Mouse (Mus musculus) midbrain, postnatal 0 days (tissue): ENCODE measurements around the gene Wdr62. TPM values are rescaled to one million over a fixed set of nuclear protein-coding genes. Genes with fewer than 3 reads are reported as not detected.

Experiments used
- ATAC-seq: fragments of 200-750 bp; cut with Nextera tagmentation; 2 replicates; pipeline ENCODE4 v1.8.0; 2017; ENCODE audit warnings: moderate number of reproducible peaks, mild to moderate bottlenecking, moderate TSS enrichment, moderate library complexity; ENCODE audit not compliant: low FRiP score
- DNase-seq: peaks from one replicate; pipeline ENCODE4 v3.0.0-alpha.2; 2015; ENCODE audit warnings: low spot score
- H3K27ac ChIP-seq: fragments of 300-500 bp; sonication (generic); 2 replicates; pipeline ENCODE4 v1.5.1; 2014; ENCODE audit warnings: low read depth, mild to moderate bottlenecking, low read length, mixed read lengths
- H3K27me3 ChIP-seq: fragments of 300-500 bp; sonication (generic); 2 replicates; pipeline ENCODE4 v1.6.1; 2014; ENCODE audit warnings: low read length, control low read depth, mixed read lengths; ENCODE audit not compliant: insufficient read depth
- H3K36me3 ChIP-seq: fragments of 300-500 bp; sonication (generic); 2 replicates; pipeline ENCODE4 v1.6.1; 2014; ENCODE audit warnings: low read length, control low read depth, mixed read lengths; ENCODE audit not compliant: insufficient read depth
- H3K4me1 ChIP-seq: fragments of 300-500 bp; sonication (generic); 2 replicates; pipeline ENCODE4 v1.6.1; 2014; ENCODE audit warnings: mild to moderate bottlenecking, control low read depth, antibody characterized with exemption, low read length, mixed read lengths; ENCODE audit not compliant: insufficient read depth
- H3K4me2 ChIP-seq: fragments of 300-500 bp; sonication (generic); 2 replicates; pipeline ENCODE4 v1.6.1; 2014; ENCODE audit warnings: low read depth, mild to moderate bottlenecking, low read length, mixed read lengths; ENCODE audit not compliant: poor library complexity, severe bottlenecking
- H3K4me3 ChIP-seq: fragments of 300-500 bp; sonication (generic); 2 replicates; pipeline ENCODE4 v1.5.1; 2014; ENCODE audit warnings: low read depth, mild to moderate bottlenecking, low read length, moderate library complexity
- H3K9ac ChIP-seq: fragments of 300-500 bp; sonication (generic); replicated peaks from 2 replicates; pipeline ENCODE4 v1.6.1; 2014; ENCODE audit warnings: mild to moderate bottlenecking, low read length, moderate library complexity, mixed read lengths; ENCODE audit not compliant: poor library complexity, severe bottlenecking
- H3K9me3 ChIP-seq: fragments of 300-500 bp; sonication (generic); 2 replicates; pipeline ENCODE4 v1.6.1; 2016; ENCODE audit warnings: low read length, control low read depth
- CTCF ChIP-seq: IDR thresholded peaks from 2 replicates; pipeline ENCODE4 v1.5.1; 2016; ENCODE audit warnings: antibody characterized with exemption, mild to moderate bottlenecking
- WGBS: fragments of 180-500 bp; shearing (Covaris S2); extraction: QIAGEN DNeasy Blood & Tissue Kit; methylation state at CpG from one replicate; pipeline ENCODE4 v1.1.7; 2014; 5-methylcytosine and 5-hydroxymethylcytosine counted together
- polyA plus RNA-seq: library from polyadenylated mRNA; unstranded; fragments of >200 nt; fragmentation: Nextera tagmentation; extraction: Ambion mirVana; gene quantifications from 2 replicates; pipeline ENCODE4 v1.2.1, GENCODE M21; 2015
- total RNA-seq: library from RNA; depleted of rRNA; stranded (reverse); fragments of >200 nt; gene quantifications from 2 replicates; pipeline ENCODE4 v1.2.3, GENCODE M21; 2014; rRNA removed

Gene Wdr62
- total and polyA plus RNA-seq, 2 experiments from 2014 or later, result 1.7 to 4.1 TPM

- DNase-seq (no peak), ATAC-seq (no peak)
- H3K9ac ChIP-seq, result no peak overlapping the region
- TF ChIP-seq CTCF, result no peak
- no peak overlapping the region for H3K27ac ChIP-seq
- WGBS, result 90% methylated on average over 12 of the region's 12 CpGs
- no peak overlapping the region for H3K4me3 ChIP-seq
- no peaks in the 10 kb centered on the region for H3K9me3 ChIP-seq
- H3K36me3 ChIP-seq, result peaks cover 35% of the 10 kb centered on the region
- peaks cover 6% of the 10 kb centered on the region; the same call in 1 of the 2 replicates for H3K4me1 ChIP-seq
- H3K27me3 ChIP-seq, result no peaks in the 10 kb centered on the region
- H3K4me2 ChIP-seq, result no peak overlapping the region
Measured at GRCm38 (mm10) chr7:30192088-30192487, 88.1 kb downstream of the Wdr62 start.

Other genes with a start within 250 kb of the Wdr62 start
- gene Zfp14, start 229.0 kb downstream of the Wdr62 start, total RNA-seq, result 13.0 and 16.5 TPM in 2 replicates
- 5.8 and 8.7 TPM in 2 replicates for gene Zfp14, start 229.0 kb downstream of the Wdr62 start, polyA plus RNA-seq
- 5.3 and 6.4 TPM in 2 replicates for gene Zfp82, start 207.5 kb downstream of the Wdr62 start, total RNA-seq
- gene Zfp82, start 207.5 kb downstream of the Wdr62 start, polyA plus RNA-seq, result 5.4 and 6.4 TPM in 2 replicates
- gene Gm26920, start 190.0 kb downstream of the Wdr62 start, total RNA-seq, result not detected in 2 replicates
- 0.63 and 1.3 TPM in 2 replicates for gene Gm26920, start 190.0 kb downstream of the Wdr62 start, polyA plus RNA-seq
- gene Zfp566, start 189.9 kb downstream of the Wdr62 start, total RNA-seq, result 0.93 and 3.8 TPM in 2 replicates
- gene Zfp566, start 189.9 kb downstream of the Wdr62 start, polyA plus RNA-seq, result 16.2 and 18.0 TPM in 2 replicates
- 39.4 and 47.4 TPM in 2 replicates for gene Zfp260, start 185.6 kb downstream of the Wdr62 start, total RNA-seq
- gene Zfp260, start 185.6 kb downstream of the Wdr62 start, polyA plus RNA-seq, result 43.6 and 44.4 TPM in 2 replicates
- gene Zfp382, start 158.5 kb downstream of the Wdr62 start, total RNA-seq, result 23.0 and 24.7 TPM in 2 replicates
- 14.5 and 14.7 TPM in 2 replicates for gene Zfp382, start 158.5 kb downstream of the Wdr62 start, polyA plus RNA-seq
- gene Zfp146, start 110.7 kb downstream of the Wdr62 start, total RNA-seq, result 49.8 and 52.1 TPM in 2 replicates
- 5.9 and 7.2 TPM in 2 replicates for gene Zfp146, start 110.7 kb downstream of the Wdr62 start, polyA plus RNA-seq
- not detected in 2 replicates for gene Cox7a1, start 96.3 kb downstream of the Wdr62 start, total RNA-seq
- gene Cox7a1, start 96.3 kb downstream of the Wdr62 start, polyA plus RNA-seq, result 7.3 and 8.8 TPM in 2 replicates
- 201 and 272 TPM in 2 replicates for gene Capns1, start 81.6 kb downstream of the Wdr62 start, total RNA-seq
- 58.0 and 62.4 TPM in 2 replicates for gene Capns1, start 81.6 kb downstream of the Wdr62 start, polyA plus RNA-seq
- 93.3 and 126 TPM in 2 replicates for gene Polr2i, start 48.5 kb downstream of the Wdr62 start, total RNA-seq
- 190 and 196 TPM in 2 replicates for gene Polr2i, start 48.5 kb downstream of the Wdr62 start, polyA plus RNA-seq
- 127 and 149 TPM in 2 replicates for gene Tbcb, start 48.1 kb downstream of the Wdr62 start, total RNA-seq
- gene Tbcb, start 48.1 kb downstream of the Wdr62 start, polyA plus RNA-seq, result 483 and 527 TPM in 2 replicates
- not detected in 2 replicates for gene Ovol3, start 44.7 kb downstream of the Wdr62 start, total RNA-seq
- gene Ovol3, start 44.7 kb downstream of the Wdr62 start, polyA plus RNA-seq, result not detected in 2 replicates
- gene Thap8, start 325 bp downstream of the Wdr62 start, total RNA-seq, result 0.71 TPM in 1 of 2 replicates, not detected in the other
- gene Thap8, start 325 bp downstream of the Wdr62 start, polyA plus RNA-seq, result 0.38 and 0.57 TPM in 2 replicates
- 140 and 197 TPM in 2 replicates for gene Clip3, start 11.3 kb upstream of the Wdr62 start, total RNA-seq
- gene Clip3, start 11.3 kb upstream of the Wdr62 start, polyA plus RNA-seq, result 144 and 155 TPM in 2 replicates
- 76.1 and 121 TPM in 2 replicates for gene Alkbh6, start 28.3 kb upstream of the Wdr62 start, total RNA-seq
- 129 and 140 TPM in 2 replicates for gene Alkbh6, start 28.3 kb upstream of the Wdr62 start, polyA plus RNA-seq
- 7.3 and 14.1 TPM in 2 replicates for gene Syne4, start 34.4 kb upstream of the Wdr62 start, total RNA-seq
- gene Syne4, start 34.4 kb upstream of the Wdr62 start, polyA plus RNA-seq, result 11.7 and 13.6 TPM in 2 replicates
- 0.05 and 0.19 TPM in 2 replicates for gene E130208F15Rik, start 41.3 kb upstream of the Wdr62 start, total RNA-seq
- gene E130208F15Rik, start 41.3 kb upstream of the Wdr62 start, polyA plus RNA-seq, result not detected in 2 replicates
- gene Sdhaf1, start 43.5 kb upstream of the Wdr62 start, total RNA-seq, result 11.5 and 14.7 TPM in 2 replicates
- 16.5 and 16.8 TPM in 2 replicates for gene Sdhaf1, start 43.5 kb upstream of the Wdr62 start, polyA plus RNA-seq
- 44.8 and 47.5 TPM in 2 replicates for gene Lrfn3, start 82.4 kb upstream of the Wdr62 start, total RNA-seq
- gene Lrfn3, start 82.4 kb upstream of the Wdr62 start, polyA plus RNA-seq, result 22.1 and 24.8 TPM in 2 replicates
- 20.6 and 23.5 TPM in 2 replicates for gene Tyrobp, start 133.3 kb upstream of the Wdr62 start, total RNA-seq
- gene Tyrobp, start 133.3 kb upstream of the Wdr62 start, polyA plus RNA-seq, result 43.7 and 46.5 TPM in 2 replicates
- not detected in 2 replicates for gene Hcst, start 139.4 kb upstream of the Wdr62 start, total RNA-seq
- 0.54 and 0.76 TPM in 2 replicates for gene Hcst, start 139.4 kb upstream of the Wdr62 start, polyA plus RNA-seq
- 2.1 and 2.2 TPM in 2 replicates for gene Nfkbid, start 141.3 kb upstream of the Wdr62 start, total RNA-seq
- 2.2 and 2.8 TPM in 2 replicates for gene Nfkbid, start 141.3 kb upstream of the Wdr62 start, polyA plus RNA-seq
- 923 and 924 TPM in 2 replicates for gene Aplp1, start 165.1 kb upstream of the Wdr62 start, total RNA-seq
- 811 and 814 TPM in 2 replicates for gene Aplp1, start 165.1 kb upstream of the Wdr62 start, polyA plus RNA-seq
- 0.99 and 4.9 TPM in 2 replicates for gene Kirrel2, start 177.3 kb upstream of the Wdr62 start, total RNA-seq
- 0.32 and 0.43 TPM in 2 replicates for gene Kirrel2, start 177.3 kb upstream of the Wdr62 start, polyA plus RNA-seq
- gene Nphs1, start 177.9 kb upstream of the Wdr62 start, total RNA-seq, result 0.33 TPM in 1 of 2 replicates, not detected in the other
- gene Nphs1, start 177.9 kb upstream of the Wdr62 start, polyA plus RNA-seq, result 0.11 TPM in 1 of 2 replicates, not detected in the other
- not detected in 2 replicates for gene Prodh2, start 213.2 kb upstream of the Wdr62 start, total RNA-seq
- not detected in 2 replicates for gene Prodh2, start 213.2 kb upstream of the Wdr62 start, polyA plus RNA-seq